Mouse (Mus musculus) fat pad, adult 2 months (tissue): ENCODE measurements around the gene Igfbp3.

Experiments used
- DNase-seq: peaks from one replicate; pipeline ENCODE4 v3.0.0-alpha.2; 2011; ENCODE audit warnings: low read depth, low spot score; ENCODE audit errors: extremely low read depth

The Igfbp3 gene

GRCm38 (mm10) chr11:7173664-7174063 lies 40.1 kb downstream of the Igfbp3 start:
- no peak for DNase-seq

GRCm38 (mm10) chr11:7169645-7170044 lies 44.1 kb downstream of the Igfbp3 start:
- DNase-seq: no peak

GRCm38 (mm10) chr11:7164416-7164815 lies 49.3 kb downstream of the Igfbp3 start:
- DNase-seq: no peak

- no peak for DNase-seq
Measured at GRCm38 (mm10) chr11:7161502-7162174, 52.1 kb downstream of the Igfbp3 start.

- no peak for DNase-seq
Measured at GRCm38 (mm10) chr11:7160637-7161101, 53.1 kb downstream of the Igfbp3 start.

GRCm38 (mm10) chr11:7160146-7160545 lies 53.6 kb downstream of the Igfbp3 start:
- DNase-seq: no peak

- no peak for DNase-seq
Measured at GRCm38 (mm10) chr11:7158196-7158595, 55.5 kb downstream of the Igfbp3 start.

- DNase-seq: no peak
Measured at GRCm38 (mm10) chr11:7156427-7156826, 57.3 kb downstream of the Igfbp3 start.
